Mouse (Mus musculus): ENCODE data around the gene Gm49333. TPM values are rescaled to one million over a fixed set of nuclear protein-coding genes. Genes with fewer than 3 reads are reported as not detected.

The Gm49333 gene
- total RNA-seq, 1 experiment from 2014 or later, result not detected

- no peak for DNase-seq
Measured at GRCm38 (mm10) chr16:20690774-20691173, 79.4 kb downstream of the Gm49333 start.

- DNase-seq, result no peak
Measured at GRCm38 (mm10) chr16:20691617-20692016, 80.2 kb downstream of the Gm49333 start.

- DNase-seq, result no peak
Measured at GRCm38 (mm10) chr16:20692241-20692965, 81.0 kb downstream of the Gm49333 start.

- DNase-seq, result peak; percentile 93
Measured at GRCm38 (mm10) chr16:20693111-20693701, 81.8 kb downstream of the Gm49333 start, which contains the start of gene Fam131a. Gene Fam131a, plus strand, starts transcription at chr16:20693241.

- peak; percentile 37 for DNase-seq
Measured at GRCm38 (mm10) chr16:20694781-20695180, 83.4 kb downstream of the Gm49333 start.

Small RNA genes within 50 kb of the gene (microRNA-seq; reads per million reads assigned to microRNA genes)
- 3.4 to 5.7 reads per million in 2 experiments for gene Mir1224

Other genes with a start within 250 kb of the Gm49333 start
- 48.2 and 50.7 TPM in 2 replicates for gene Abcc5, start 185.2 kb upstream of the Gm49333 start, total RNA-seq (2021)
- 61.6 and 62.7 TPM in 2 replicates for gene Eif2b5, start 112.8 kb upstream of the Gm49333 start, total RNA-seq (2021)
- gene Dvl3, start 94.6 kb upstream of the Gm49333 start, total RNA-seq (2021), result 43.3 and 43.8 TPM in 2 replicates
- gene Ap2m1, start 76.1 kb upstream of the Gm49333 start, total RNA-seq (2021), result 292 and 316 TPM in 2 replicates
- gene Abcf3, start 63.0 kb upstream of the Gm49333 start, total RNA-seq (2021), result 73.4 and 77.8 TPM in 2 replicates
- gene Vwa5b2, start 22.1 kb upstream of the Gm49333 start, total RNA-seq (2021), result 1.4 and 2.1 TPM in 2 replicates
- gene Eef1akmt4, start within 50 bp of the Gm49333 start, total RNA-seq (2021), result 8.7 and 10.8 TPM in 2 replicates
- 23.0 and 24.2 TPM in 2 replicates for gene Alg3, start 125 bp downstream of the Gm49333 start, total RNA-seq (2021)
- gene Camk2n2, start 9.7 kb downstream of the Gm49333 start, total RNA-seq (2021), result 31.7 and 50.9 TPM in 2 replicates
- 12.1 and 13.2 TPM in 2 replicates for gene Ece2, start 18.2 kb downstream of the Gm49333 start, total RNA-seq (2021)
- 220 and 224 TPM in 2 replicates for gene Psmd2, start 40.0 kb downstream of the Gm49333 start, total RNA-seq (2021)
- 379 and 389 TPM in 2 replicates for gene Eif4g1, start 56.7 kb downstream of the Gm49333 start, total RNA-seq (2021)
- gene Fam131a, start 81.6 kb downstream of the Gm49333 start, total RNA-seq (2021), result 12.5 and 12.6 TPM in 2 replicates
- gene Polr2h, start 106.1 kb downstream of the Gm49333 start, total RNA-seq (2021), result 33.1 and 34.3 TPM in 2 replicates
- gene Clcn2, start 106.1 kb downstream of the Gm49333 start, total RNA-seq (2021), result 19.5 and 26.8 TPM in 2 replicates
- 5.2 and 5.9 TPM in 2 replicates for gene Chrd, start 121.5 kb downstream of the Gm49333 start, total RNA-seq (2021)
- 0.71 and 2.8 TPM in 2 replicates for gene Thpo, start 122.9 kb downstream of the Gm49333 start, total RNA-seq (2021)

All from adrenal gland, postnatal 14 days (tissue).